Mouse (Mus musculus) hindbrain, embryonic 11.5 days (tissue): Measurements from ENCODE around the gene Fez2. TPM values are rescaled to one million over a fixed set of nuclear protein-coding genes. Genes with fewer than 3 reads are reported as not detected.

Experiments used
- ATAC-seq: fragments of 200-750 bp; cut with Nextera tagmentation; 2 replicates; pipeline ENCODE4 v1.8.0; 2017; ENCODE audit warnings: mild to moderate bottlenecking, moderate TSS enrichment, moderate library complexity; ENCODE audit not compliant: low FRiP score
- DNase-seq: peaks from one replicate; pipeline ENCODE4 v3.0.0-alpha.2; 2015; ENCODE audit warnings: low spot score
- H3K27ac ChIP-seq: fragments of 300-500 bp; sonication (generic); 2 replicates; pipeline ENCODE4 v1.5.1; 2014; ENCODE audit warnings: mild to moderate bottlenecking, low read depth, low read length
- H3K27me3 ChIP-seq: fragments of 300-500 bp; sonication (generic); 2 replicates; pipeline ENCODE4 v1.6.1; 2014; ENCODE audit warnings: mild to moderate bottlenecking, low read length, moderate library complexity, mixed read lengths; ENCODE audit not compliant: control insufficient read depth, insufficient read depth
- H3K36me3 ChIP-seq: fragments of 300-500 bp; sonication (generic); 2 replicates; pipeline ENCODE4 v1.6.1; 2014; ENCODE audit warnings: mild to moderate bottlenecking, low read length, moderate library complexity, mixed read lengths; ENCODE audit not compliant: control insufficient read depth, insufficient read depth
- H3K4me1 ChIP-seq: fragments of 300-500 bp; sonication (generic); replicated peaks from 2 replicates; pipeline ENCODE4 v1.6.1; 2014; ENCODE audit warnings: low read length, mixed read lengths; ENCODE audit not compliant: control insufficient read depth, insufficient read depth
- H3K4me2 ChIP-seq: fragments of 300-500 bp; sonication (generic); replicated peaks from 2 replicates; pipeline ENCODE4 v1.6.1; 2014; ENCODE audit warnings: mild to moderate bottlenecking, low read depth, low read length
- H3K4me3 ChIP-seq: fragments of 300-500 bp; sonication (generic); 2 replicates; pipeline ENCODE4 v1.5.1; 2014; ENCODE audit warnings: low read depth, low read length
- H3K9ac ChIP-seq: fragments of 300-500 bp; sonication (generic); 2 replicates; pipeline ENCODE4 v1.6.1; 2014; ENCODE audit warnings: low read depth, low read length
- H3K9me3 ChIP-seq: fragments of 300-500 bp; sonication (generic); 2 replicates; pipeline ENCODE4 v1.6.1; 2016; ENCODE audit warnings: low read length; ENCODE audit not compliant: control insufficient read depth
- WGBS: fragments of 180-500 bp; shearing (Covaris S2); extraction: QIAGEN DNeasy Blood & Tissue Kit; methylation state at CpG from one replicate; pipeline ENCODE4 v1.1.7; 2014; 5-methylcytosine and 5-hydroxymethylcytosine counted together
- polyA plus RNA-seq: library from polyadenylated mRNA; unstranded; fragments of >200 nt; fragmentation: Nextera tagmentation; extraction: Ambion mirVana; gene quantifications from 2 replicates; pipeline ENCODE4 v1.2.1, GENCODE M21; 2014

Gene Fez2
- polyA plus RNA-seq, 1 experiment from 2014 or later = 52.4 TPM

DNA sequence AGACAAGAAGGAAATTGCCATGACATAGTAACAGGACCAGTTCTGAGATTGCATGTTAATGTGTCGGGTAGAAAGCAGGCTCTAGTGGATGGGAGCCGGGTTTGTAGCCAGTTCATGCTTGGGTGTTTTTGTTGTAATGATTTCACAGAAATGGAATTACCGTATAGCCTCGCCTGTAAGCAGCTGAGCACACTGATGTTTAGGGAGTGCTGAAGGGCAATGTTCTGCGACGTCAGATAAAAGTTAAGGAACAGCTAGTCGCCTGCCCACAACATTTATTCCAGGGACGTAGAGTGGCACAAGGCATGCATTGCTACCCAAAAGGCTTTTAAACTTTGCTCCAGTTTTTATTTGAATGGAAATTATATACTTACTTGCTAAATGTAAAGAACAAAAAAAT is 86.5 kb downstream of the Fez2 start:
- Histone ChIP-seq H3K9ac (no peak overlapping the region), H3K27ac (no peak overlapping the region), H3K27me3 (no peaks in the 10 kb centered on the region), H3K4me1 (no peaks in the 10 kb centered on the region), H3K9me3 (no peaks in the 10 kb centered on the region), H3K4me3 (no peak overlapping the region), H3K4me2 (no peak overlapping the region), H3K36me3 (no peaks in the 10 kb centered on the region)
- WGBS = 86% methylated on average over 8 of the region's 8 CpGs
- ATAC-seq = no peak
- DNase-seq = no peak

DNA sequence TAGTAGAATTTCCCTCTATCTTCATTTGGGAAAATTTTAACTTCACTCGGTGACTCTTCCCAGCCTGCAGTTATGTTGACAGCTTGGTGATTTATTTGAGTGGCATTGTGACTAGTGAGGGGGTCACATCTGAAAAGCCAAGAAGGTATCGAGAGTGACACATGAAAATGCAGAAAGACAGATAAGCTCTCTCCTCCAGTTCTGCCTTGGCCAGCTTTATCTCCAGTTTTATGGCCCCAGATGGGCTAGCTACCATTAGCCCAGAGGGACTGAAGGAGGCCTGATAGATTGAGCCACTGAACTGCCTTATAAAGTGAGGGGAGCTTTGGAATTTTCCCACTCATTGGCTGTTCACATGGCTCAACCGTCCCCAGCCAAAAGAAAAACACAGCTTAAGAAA is 89.7 kb downstream of the Fez2 start:
- ATAC-seq (no peak), DNase-seq (no peak)
- Histone ChIP-seq H3K27ac (no peak overlapping the region), H3K4me1 (no peaks in the 10 kb centered on the region), H3K9me3 (no peaks in the 10 kb centered on the region), H3K9ac (no peak overlapping the region), H3K4me2 (no peak overlapping the region), H3K36me3 (no peaks in the 10 kb centered on the region), H3K4me3 (no peak overlapping the region), H3K27me3 (no peaks in the 10 kb centered on the region)
- WGBS = 48% methylated on average over 3 of the region's 3 CpGs

DNA sequence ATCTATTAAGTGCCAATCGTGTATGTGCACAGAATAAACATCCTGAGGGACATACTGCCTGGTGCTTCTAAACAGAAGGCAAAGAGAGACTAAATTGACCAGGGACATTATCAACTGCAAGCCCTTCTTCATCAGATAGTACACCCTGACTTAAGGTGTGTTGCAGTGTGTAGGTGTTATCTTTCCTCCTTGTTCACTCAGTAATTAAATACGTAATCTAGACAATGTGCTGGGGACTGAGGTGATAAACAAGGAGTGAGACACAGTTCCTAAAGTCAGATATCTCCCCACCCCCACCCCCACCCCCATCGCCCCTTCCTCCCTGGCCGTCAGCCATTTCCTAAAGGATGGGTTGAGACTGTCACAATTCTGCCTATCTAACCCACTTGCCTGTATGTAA is 90.8 kb downstream of the Fez2 start:
- Histone ChIP-seq H3K9me3 (no peaks in the 10 kb centered on the region), H3K36me3 (no peaks in the 10 kb centered on the region), H3K4me3 (no peak overlapping the region), H3K27me3 (no peaks in the 10 kb centered on the region), H3K9ac (no peak overlapping the region), H3K4me2 (no peak overlapping the region), H3K4me1 (no peaks in the 10 kb centered on the region), H3K27ac (no peak overlapping the region)
- 80% methylated on average over 4 of the region's 4 CpGs for WGBS
- ATAC-seq (no peak), DNase-seq (no peak)

DNA sequence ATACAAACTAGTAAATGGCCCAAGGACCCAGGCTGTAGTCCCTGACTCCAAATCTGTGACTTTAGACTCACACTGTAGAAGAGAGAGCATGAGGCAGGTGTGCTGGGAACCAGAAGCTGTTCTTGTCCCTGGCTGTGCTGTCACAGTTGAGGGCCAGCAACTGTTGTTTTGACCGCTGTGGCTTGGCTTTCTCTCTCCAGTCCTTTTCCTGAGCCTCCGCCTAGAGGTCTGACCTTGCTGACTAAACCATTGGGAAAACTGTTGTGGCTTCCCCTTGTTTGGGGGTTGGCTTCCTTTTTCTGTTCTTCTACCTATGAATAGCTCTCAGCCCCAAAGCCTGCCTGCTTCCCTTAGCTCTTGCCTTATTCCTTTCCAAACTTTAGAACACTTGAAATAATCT is 91.6 kb downstream of the Fez2 start:
- Histone ChIP-seq H3K4me3 (no peak overlapping the region), H3K9ac (no peak overlapping the region), H3K36me3 (no peaks in the 10 kb centered on the region), H3K4me2 (no peak overlapping the region), H3K27me3 (no peaks in the 10 kb centered on the region), H3K9me3 (no peaks in the 10 kb centered on the region), H3K27ac (no peak overlapping the region), H3K4me1 (no peaks in the 10 kb centered on the region)
- no peak for DNase-seq
- 77% methylated on average over 2 of the region's 2 CpGs for WGBS
- no peak for ATAC-seq

DNA sequence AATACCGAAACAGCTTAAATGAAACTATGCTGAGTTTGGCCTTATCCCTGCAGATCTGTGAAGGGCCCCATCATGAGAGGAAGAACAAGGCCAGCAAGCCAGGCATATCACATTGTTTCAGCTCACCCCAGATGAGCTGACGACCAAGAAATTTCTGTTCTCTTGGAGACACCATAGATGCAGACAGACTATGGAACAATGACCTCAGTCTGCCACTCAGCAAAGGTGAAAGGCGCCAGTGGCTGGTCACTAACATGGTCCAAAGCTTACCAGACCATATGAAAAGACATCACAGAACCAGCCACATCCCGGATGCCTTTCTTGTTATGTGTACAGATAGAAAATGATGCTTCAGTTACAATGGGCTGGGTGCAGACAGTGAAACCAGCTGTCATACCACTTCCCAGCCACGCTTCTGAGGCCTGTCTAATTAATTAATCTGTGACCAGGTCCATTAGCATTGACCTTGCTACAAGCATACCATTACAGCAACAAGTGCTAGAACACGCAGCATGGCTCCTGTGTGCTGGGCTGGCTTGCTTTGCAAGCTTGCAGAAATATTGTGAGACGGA is 92.1 kb downstream of the Fez2 start:
- H3K4me3 ChIP-seq = no peak overlapping the region
- H3K27me3 ChIP-seq = no peaks in the 10 kb centered on the region
- H3K27ac ChIP-seq = no peak overlapping the region
- ATAC-seq (peak; percentile 71), DNase-seq (peak; percentile 25)
- no peak overlapping the region for H3K9ac ChIP-seq
- no peaks in the 10 kb centered on the region for H3K9me3 ChIP-seq
- H3K4me1 ChIP-seq = no peaks in the 10 kb centered on the region
- 54% methylated on average over 7 of the region's 7 CpGs for WGBS
- no peaks in the 10 kb centered on the region for H3K36me3 ChIP-seq
- H3K4me2 ChIP-seq = no peak overlapping the region

DNA sequence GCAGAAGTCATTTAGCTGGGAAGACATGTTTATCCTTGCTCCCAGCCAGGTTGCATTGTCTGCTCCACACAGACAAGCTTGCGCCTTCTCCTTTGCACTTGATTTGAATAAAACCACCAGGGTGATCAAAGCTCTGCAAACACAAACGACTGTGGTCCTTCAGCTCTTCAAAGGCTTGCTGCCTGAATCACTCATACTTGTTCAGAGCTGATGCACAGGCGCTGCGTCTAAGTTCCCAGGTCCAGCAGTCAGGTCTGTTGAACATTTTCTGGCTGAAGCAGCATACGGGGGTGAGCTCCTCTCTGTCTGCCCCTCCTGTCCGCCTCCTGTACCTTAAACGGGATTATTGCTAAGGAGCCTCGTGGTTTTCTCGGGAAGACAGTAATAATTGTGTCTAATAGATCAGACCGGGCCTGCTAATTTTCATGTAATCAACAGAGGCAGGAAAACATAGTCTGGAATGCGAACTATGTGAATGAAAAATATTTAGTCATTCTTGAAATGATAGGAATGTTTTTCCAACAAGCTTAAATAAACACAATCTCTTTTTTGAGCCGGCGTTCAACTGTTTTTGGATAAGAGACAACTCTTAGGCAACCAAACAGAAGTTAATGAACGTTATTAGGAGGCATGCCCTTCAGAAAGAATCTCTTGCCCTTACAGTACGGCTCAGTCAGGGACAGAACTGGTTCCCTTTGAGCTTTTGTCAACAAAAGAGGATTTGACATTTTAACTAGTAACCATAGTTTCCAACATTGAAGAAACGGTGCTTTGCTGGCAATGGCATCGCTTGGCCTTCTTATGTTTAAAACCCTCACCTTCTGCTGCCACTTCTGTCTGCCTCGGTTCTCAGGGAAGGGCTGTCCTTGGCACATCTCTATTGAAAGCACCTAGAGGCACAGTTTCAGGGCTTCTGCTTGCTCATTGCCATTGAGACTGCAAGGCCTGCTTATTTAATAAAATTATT is 95.3 kb downstream of the Fez2 start:
- H3K4me2 ChIP-seq = no peak overlapping the region
- WGBS = 70% methylated on average over 18 of the region's 18 CpGs
- no peak overlapping the region for H3K27ac ChIP-seq
- H3K4me1 ChIP-seq = no peaks in the 10 kb centered on the region
- H3K27me3 ChIP-seq = no peaks in the 10 kb centered on the region
- H3K9me3 ChIP-seq = no peaks in the 10 kb centered on the region
- H3K9ac ChIP-seq = no peak overlapping the region
- DNase-seq (peak; percentile 14), ATAC-seq (no peak)
- no peaks in the 10 kb centered on the region for H3K36me3 ChIP-seq
- no peak overlapping the region for H3K4me3 ChIP-seq

DNA sequence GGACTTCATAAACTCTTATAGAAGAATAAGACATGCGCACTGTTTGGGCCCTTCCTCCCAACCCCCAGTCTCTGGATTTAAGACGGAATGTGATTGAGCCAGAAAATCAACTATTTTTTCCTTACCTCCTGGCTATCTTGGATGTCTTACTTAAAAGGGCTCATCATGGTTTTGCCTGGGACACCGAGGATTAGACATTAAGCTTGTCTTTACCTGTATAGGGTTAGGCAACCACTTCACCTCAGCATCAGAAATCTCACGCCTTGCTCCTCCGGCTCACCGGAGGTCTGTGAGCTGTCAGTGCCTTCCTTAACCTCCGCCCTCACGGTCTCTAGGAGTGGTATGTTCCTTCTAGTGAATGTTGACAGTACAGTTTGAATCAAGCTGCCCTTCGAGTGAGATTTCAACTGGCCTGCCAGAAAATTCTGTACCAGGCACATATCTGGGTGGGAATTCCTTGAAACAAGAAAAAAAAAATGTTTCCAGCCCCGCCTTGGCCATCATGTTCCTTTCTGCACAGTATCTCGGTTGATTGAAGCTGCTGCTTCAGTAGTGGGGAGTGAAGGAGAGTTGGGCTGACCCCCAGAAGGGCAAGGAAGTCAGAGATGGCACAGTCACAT is 96.6 kb downstream of the Fez2 start:
- WGBS = 84% methylated on average over 11 of the region's 11 CpGs

More for the DNA sequence above, 96.6 kb downstream of the Fez2 start:
- no peak overlapping the region for H3K9ac ChIP-seq
- no peak overlapping the region for H3K4me2 ChIP-seq
- no peak overlapping the region for H3K27ac ChIP-seq
- H3K36me3 ChIP-seq = no peaks in the 10 kb centered on the region
- H3K9me3 ChIP-seq = no peaks in the 10 kb centered on the region
- H3K4me3 ChIP-seq = no peak overlapping the region
- no peaks in the 10 kb centered on the region for H3K27me3 ChIP-seq
- DNase-seq (no peak), ATAC-seq (no peak)
- H3K4me1 ChIP-seq = no peaks in the 10 kb centered on the region
